Mouse (Mus musculus): ENCODE results near the gene Fxyd3. TPM values are rescaled to one million over a fixed set of nuclear protein-coding genes. Genes with fewer than 3 reads are reported as not detected.
A peak's percentile ranks its signal among the peaks of the same experiment; 100 is the strongest.

The Fxyd3 gene
- total RNA-seq, 2 experiments from 2014 or later: not detected

DNA sequence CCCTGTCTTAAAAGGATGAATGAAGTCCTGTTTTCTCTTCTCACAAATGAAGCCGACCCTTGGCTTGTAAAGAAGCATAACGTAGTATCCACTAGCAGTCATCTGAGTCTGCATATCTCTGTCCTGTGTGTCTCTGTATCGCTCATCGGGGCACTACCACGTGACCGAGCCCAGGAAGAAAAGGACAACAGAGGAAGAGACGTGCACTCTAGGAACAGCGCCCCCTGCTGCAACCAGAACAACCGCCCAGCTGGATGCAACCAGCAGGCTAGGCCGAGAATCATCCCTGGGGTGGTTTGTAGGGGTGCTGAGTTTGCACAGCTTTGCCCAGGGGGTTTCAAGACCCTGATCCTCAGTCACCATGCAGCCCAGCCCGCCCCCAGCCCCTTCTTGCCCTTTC is 41.7 kb downstream of the Fxyd3 start:
- peak in 1 of 2 experiments; percentile 55 for DNase-seq (ENCODE audit: extremely low spot score in 1 of 2, low spot score in 2 of 2)
- intact Hi-C loops (cut with DNase I): no loop called here

GRCm38 (mm10) chr7:31033409-31034165 is 42.9 kb downstream of the Fxyd3 start:
- intact Hi-C loops (cut with DNase I): no loop called here
- DNase-seq (ENCODE audit: extremely low spot score in 1 of 2, low spot score in 2 of 2): no peak

DNA sequence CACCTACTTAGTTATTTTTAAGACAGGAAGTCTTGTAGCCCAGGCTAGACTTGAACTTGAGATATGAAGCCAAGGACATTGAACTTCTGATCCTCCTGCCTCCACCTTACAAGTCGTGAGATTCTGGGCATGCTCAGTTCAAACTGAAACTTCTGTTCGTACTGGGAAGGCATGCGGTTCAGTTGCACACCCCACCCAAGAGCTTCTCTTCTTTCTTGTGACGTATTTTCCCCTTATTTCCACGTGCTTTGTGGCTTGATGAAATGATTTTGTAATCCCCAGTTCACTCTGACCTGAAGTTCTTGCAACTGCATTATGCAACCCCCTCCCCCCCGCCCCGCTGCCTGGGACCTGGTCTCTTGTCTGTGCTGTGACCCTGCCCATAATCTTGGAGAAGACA is 44.8 kb downstream of the Fxyd3 start:
- DNase-seq (ENCODE audit: extremely low spot score in 1 of 2, low spot score in 2 of 2): no peak
- intact Hi-C loops (cut with DNase I): no loop called here

- no peak for DNase-seq (ENCODE audit: extremely low spot score in 1 of 2, low spot score in 2 of 2)
- intact Hi-C loops (cut with DNase I): no loop called here
Measured at GRCm38 (mm10) chr7:31030717-31031116, 45.8 kb downstream of the Fxyd3 start.

- intact Hi-C loops (cut with DNase I): no loop called here
Measured at GRCm38 (mm10) chr7:31028609-31029008, 47.9 kb downstream of the Fxyd3 start.

More at GRCm38 (mm10) chr7:31028609-31029008, 47.9 kb downstream of the Fxyd3 start:
- no peak for DNase-seq (ENCODE audit: extremely low spot score in 1 of 2, low spot score in 2 of 2)

Small RNA genes within 50 kb of the gene (microRNA-seq; reads per million reads assigned to microRNA genes)
- gene Mir7050: not detected

Other genes starting within 250 kb of the Fxyd3 start
- gene Ffar3, start 220.5 kb downstream of the Fxyd3 start, total RNA-seq (2021): not detected
- not detected for gene Ffar1, start 215.1 kb downstream of the Fxyd3 start, total RNA-seq (2021)
- gene Cd22, start 196.4 kb downstream of the Fxyd3 start, total RNA-seq (2021): under 1 TPM in 1 of 2 experiments, not detected in 1; 0.28 TPM
- 10 to 100 TPM; 27.0 to 60.7 TPM for gene Mag, start 161.8 kb downstream of the Fxyd3 start, total RNA-seq (2021)
- gene Hamp2, start 152.0 kb downstream of the Fxyd3 start, total RNA-seq (2021): not detected
- gene Hamp, start 132.7 kb downstream of the Fxyd3 start, total RNA-seq (2021): not detected
- gene Usf2, start 119.9 kb downstream of the Fxyd3 start, total RNA-seq (2021): 100 to 1,000 TPM; 112 to 115 TPM
- 10 to 100 TPM; 10.2 to 12.6 TPM for gene Lsr, start 103.2 kb downstream of the Fxyd3 start, total RNA-seq (2021)
- gene Fam187b, start 102.9 kb downstream of the Fxyd3 start, total RNA-seq (2021): under 1 TPM; 0.18 to 0.21 TPM
- 10 to 100 TPM; 37.2 to 37.5 TPM for gene Fxyd5, start 34.2 kb downstream of the Fxyd3 start, total RNA-seq (2021)
- gene Fxyd7, start 25.2 kb downstream of the Fxyd3 start, total RNA-seq (2021): 100 to 1,000 TPM; 371 to 375 TPM
- 10 to 100 TPM; 34.1 to 35.5 TPM for gene Fxyd1, start 19.5 kb downstream of the Fxyd3 start, total RNA-seq (2021)
- gene Lgi4, start 17.4 kb downstream of the Fxyd3 start, total RNA-seq (2021): 1 to 10 TPM; 9.0 to 9.2 TPM
- gene Hpn, start 38.6 kb upstream of the Fxyd3 start, total RNA-seq (2021): 1 to 10 TPM; 1.2 to 1.9 TPM
- gene Scn1b, start 50.3 kb upstream of the Fxyd3 start, total RNA-seq (2021): 100 to 1,000 TPM; 176 to 205 TPM
- 100 to 1,000 TPM; 131 to 138 TPM for gene Gramd1a, start 79.2 kb upstream of the Fxyd3 start, total RNA-seq (2021)
- not detected for gene Scgb2b2, start 213.8 kb upstream of the Fxyd3 start, total RNA-seq (2021)
- gene Scgb1b2, start 215.1 kb upstream of the Fxyd3 start, total RNA-seq (2021): not detected